Mouse (Mus musculus) cortical plate, adult 2 months (tissue): ENCODE data around the gene Fbxo30. TPM values are rescaled to one million over a fixed set of nuclear protein-coding genes. Genes with fewer than 3 reads are reported as not detected.
A peak's percentile ranks its signal among the peaks of the same experiment; 100 is the strongest.
"Not testable (repeated sequence)": the region's sequence is repeated elsewhere in the genome, so short reads cannot be mapped to it uniquely, and the experiment has no call there.

ENCODE experiments used
- H3K27ac ChIP-seq: fragments of 200-500 bp; 2 replicates; pipeline ENCODE4 v1.5.1; 2012; ENCODE audit warnings: low read length, control low read depth, inconsistent platforms; ENCODE audit not compliant: insufficient read depth
- H3K4me1 ChIP-seq: fragments of 200-500 bp; 2 replicates; pipeline ENCODE4 v1.6.1; 2011; ENCODE audit warnings: low read length; ENCODE audit not compliant: control insufficient read depth, insufficient read depth
- H3K4me3 ChIP-seq: fragments of 200-500 bp; 2 replicates; pipeline ENCODE4 v1.5.1; 2011; ENCODE audit warnings: mild to moderate bottlenecking, low read length, control low read depth; ENCODE audit not compliant: insufficient read depth
- CTCF ChIP-seq: fragments of 200-500 bp; IDR thresholded peaks from 2 replicates; pipeline ENCODE4 v1.5.1; 2011; ENCODE audit warnings: mild to moderate bottlenecking, control low read depth, low read length; ENCODE audit not compliant: insufficient read depth; ENCODE audit errors: extremely low read depth
- POLR2A ChIP-seq: fragments of 200-500 bp; IDR thresholded peaks from 2 replicates; pipeline ENCODE4 v1.6.1; 2011; ENCODE audit warnings: mild to moderate bottlenecking, low read length, control low read depth; ENCODE audit not compliant: insufficient read depth; ENCODE audit errors: extremely low read depth
- polyA plus RNA-seq: library from polyadenylated mRNA; depleted of rRNA; stranded (reverse); fragments of >200 nt; gene quantifications from 2 replicates; pipeline ENCODE4 v1.2.3, GENCODE M21; 2012; rRNA removed

Fbxo30 gene
- 3.6 and 3.9 TPM in 2 replicates for polyA plus RNA-seq

DNA sequence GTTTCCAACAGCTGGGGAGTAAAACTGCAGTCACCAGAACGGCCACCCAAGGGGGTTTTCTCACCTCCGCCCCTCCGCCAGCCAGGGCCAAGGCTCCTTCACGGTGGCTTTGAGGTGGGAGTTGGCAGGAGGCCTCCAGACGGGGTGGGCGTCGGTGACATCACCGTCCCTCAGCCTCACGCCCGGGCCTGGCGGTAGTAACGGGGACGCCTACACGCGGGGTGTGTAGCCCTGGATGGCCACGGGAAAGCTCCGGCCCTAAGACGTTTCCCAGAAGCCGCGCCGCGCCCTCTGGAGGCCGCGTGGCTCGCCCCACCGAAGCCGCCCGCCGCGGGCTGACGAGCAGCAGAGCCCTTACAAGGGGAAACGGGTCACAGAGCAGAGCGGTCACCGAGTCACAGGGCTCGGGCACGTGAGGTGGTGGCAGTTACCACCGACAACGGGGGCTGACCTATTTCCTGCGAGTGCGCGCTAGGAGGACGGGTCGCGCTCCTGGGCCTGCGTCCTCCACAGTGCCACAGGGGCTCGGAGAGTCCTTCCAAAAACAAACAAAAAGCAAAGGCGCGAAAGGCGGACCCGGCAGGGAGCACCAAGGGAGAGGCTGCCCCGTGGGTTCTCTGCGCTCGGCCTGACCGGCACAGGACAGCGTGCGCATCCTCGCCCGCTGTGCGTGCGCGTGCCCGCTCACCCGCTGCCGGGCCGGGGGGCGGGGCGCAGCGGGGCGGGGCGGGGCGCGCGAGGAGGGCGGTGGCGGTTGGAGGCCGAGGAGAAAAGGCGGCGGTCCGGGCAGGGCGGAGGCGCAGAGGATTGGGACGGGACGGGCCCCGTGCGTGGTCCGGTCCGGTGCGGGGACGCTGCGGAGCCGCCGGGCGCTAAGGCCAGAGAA, at the start of gene Fbxo30:
Fbxo30 (plus strand) TSS at position 753 of the 886 bp plus-strand sequence.
- H3K4me3 ChIP-seq: peak within 1 kb of the TSS; percentile 97
- H3K27ac ChIP-seq: peak within 1 kb of the TSS; percentile 100
- TF ChIP-seq CTCF: no peak
- TF ChIP-seq POLR2A: peak; percentile 96
- H3K4me1 ChIP-seq: peaks cover 1% of the 10 kb centered on the region; the same call in 1 of the 2 replicates

- Histone ChIP-seq H3K4me3 (no peak overlapping the region), H3K27ac (no peak overlapping the region), H3K4me1 (no peaks in the 10 kb centered on the region)
- TF ChIP-seq CTCF (no peak), POLR2A (no peak)
These were observed 47.9 kb upstream of the Fbxo30 start for GRCm38 (mm10) chr10:11233208-11233607.

DNA sequence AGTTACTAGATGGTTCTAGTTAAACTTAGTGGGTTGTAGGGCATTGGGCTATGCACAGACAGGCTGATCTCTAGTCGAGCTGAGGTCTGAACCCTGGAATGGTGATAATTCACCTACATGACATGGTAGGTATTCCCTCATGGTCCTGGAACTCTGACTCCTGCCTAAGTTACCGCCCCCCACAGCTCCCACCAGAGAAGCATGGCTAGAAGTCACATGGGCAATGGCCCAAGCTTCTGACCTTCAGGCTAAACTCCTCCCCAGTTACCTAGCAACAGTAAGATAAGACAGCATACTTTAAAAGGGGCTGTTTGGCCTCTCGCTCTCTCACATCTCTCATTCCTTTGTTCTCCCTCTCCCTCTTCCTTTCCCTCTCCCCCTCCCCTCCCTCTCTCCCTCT, 38.1 kb upstream of the Fbxo30 start:
- H3K4me1 ChIP-seq, H3K27ac ChIP-seq, H3K4me3 ChIP-seq: not testable (repeated sequence)

DNA sequence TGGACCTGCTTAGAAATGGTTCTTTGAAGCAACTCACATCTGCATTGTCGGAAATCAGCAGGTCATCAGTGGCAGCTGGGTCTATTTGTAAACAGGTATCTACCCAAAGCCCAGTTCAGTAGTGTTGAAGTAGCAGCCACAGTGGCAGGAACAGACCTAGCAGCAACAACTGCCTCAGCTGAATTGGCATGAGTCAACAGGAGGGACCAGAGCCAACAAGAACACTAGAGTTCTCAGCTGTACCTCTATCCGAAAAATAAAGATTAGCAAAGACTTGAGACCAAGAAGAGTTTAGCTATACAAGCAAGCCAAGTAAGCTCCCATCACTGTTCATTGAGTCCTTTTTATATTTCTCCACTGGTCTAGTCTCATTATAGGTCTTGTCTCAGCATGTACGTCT, 32.9 kb upstream of the Fbxo30 start:
- H3K4me3 ChIP-seq: no peak overlapping the region
- H3K4me1 ChIP-seq: no peaks in the 10 kb centered on the region
- no peak for TF ChIP-seq CTCF
- TF ChIP-seq POLR2A: no peak
- no peak overlapping the region for H3K27ac ChIP-seq

GRCm38 (mm10) chr10:11250247-11250997, 30.7 kb upstream of the Fbxo30 start:
- Histone ChIP-seq H3K27ac (no peak overlapping the region), H3K4me3 (no peak overlapping the region), H3K4me1 (no peaks in the 10 kb centered on the region)
- TF ChIP-seq POLR2A: no peak
- no peak for TF ChIP-seq CTCF

GRCm38 (mm10) chr10:11253581-11253980, 27.5 kb upstream of the Fbxo30 start:
- not testable (repeated sequence) for H3K4me1 ChIP-seq, H3K27ac ChIP-seq, H3K4me3 ChIP-seq

DNA sequence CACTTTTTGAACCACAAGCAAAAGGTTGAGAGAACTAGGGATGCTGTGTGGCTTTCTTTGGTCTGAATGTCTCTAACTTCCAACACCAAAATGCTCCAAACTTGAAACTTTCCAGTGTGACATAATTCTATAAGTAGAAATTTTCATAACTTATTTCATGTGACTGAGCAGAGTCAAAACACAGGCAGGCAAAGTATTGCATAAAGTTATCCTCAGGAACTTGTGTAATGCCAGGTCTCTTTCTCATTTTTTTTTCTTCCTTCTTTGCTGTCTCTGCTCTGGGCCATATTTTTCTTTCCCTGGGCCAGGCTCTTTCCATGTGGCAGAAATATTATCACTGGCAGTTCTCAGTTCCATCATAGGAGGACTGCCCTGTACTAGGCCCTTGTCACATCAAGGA, 21.0 kb upstream of the Fbxo30 start:
- TF ChIP-seq CTCF (no peak), POLR2A (no peak)
- no peaks in the 10 kb centered on the region for H3K4me1 ChIP-seq
- no peak overlapping the region for H3K4me3 ChIP-seq
- H3K27ac ChIP-seq: no peak overlapping the region

- H3K4me1 ChIP-seq, H3K27ac ChIP-seq, H3K4me3 ChIP-seq: not testable (repeated sequence)
These were observed 18.8 kb upstream of the Fbxo30 start for GRCm38 (mm10) chr10:11262292-11262691.

GRCm38 (mm10) chr10:11263795-11264194, 17.3 kb upstream of the Fbxo30 start:
- H3K4me1 ChIP-seq, H3K4me3 ChIP-seq, H3K27ac ChIP-seq: not testable (repeated sequence)

DNA sequence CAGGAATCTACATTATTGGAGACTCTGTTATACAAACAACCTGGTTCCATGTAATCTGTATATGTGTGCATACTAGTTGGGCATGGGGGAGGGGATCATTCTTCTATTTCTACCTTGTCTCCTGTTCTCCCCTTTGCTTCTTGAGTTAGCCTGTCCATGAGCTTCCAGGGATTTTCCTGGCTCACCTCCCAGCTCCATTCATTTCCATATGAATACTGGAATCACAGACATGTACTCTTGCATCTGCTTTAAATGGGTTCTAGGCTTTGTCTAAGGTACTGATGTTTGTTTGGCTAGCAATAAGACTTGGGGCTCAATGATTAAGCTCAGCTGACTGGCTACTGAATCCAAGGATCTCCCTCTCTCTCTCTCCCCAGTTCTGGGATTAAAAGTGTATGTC, 12.0 kb upstream of the Fbxo30 start:
- Histone ChIP-seq H3K4me3 (no peak overlapping the region), H3K4me1 (no peaks in the 10 kb centered on the region), H3K27ac (no peak overlapping the region)
- TF ChIP-seq POLR2A (no peak), CTCF (no peak)
